Mouse (Mus musculus) spleen, adult 12 weeks (tissue): ENCODE measurements around the gene Trim25.
"Not testable (repeated sequence)": the region's sequence is repeated elsewhere in the genome, so short reads cannot be mapped to it uniquely, and the experiment has no call there.

ENCODE experiments used
- DNase-seq: peaks from one replicate; pipeline ENCODE4 v3.0.0; 2022; ENCODE audit warnings: low spot score

Gene Trim25

GRCm38 (mm10) chr11:89024181-89024881 is 25.2 kb downstream of the Trim25 start:
- peak; percentile 36 for DNase-seq

- DNase-seq, result no peak
These were observed 26.4 kb downstream of the Trim25 start for GRCm38 (mm10) chr11:89025603-89026002.

- DNase-seq, result no peak
These were observed 26.9 kb downstream of the Trim25 start for GRCm38 (mm10) chr11:89026117-89026516.

GRCm38 (mm10) chr11:89027955-89028361 is 28.8 kb downstream of the Trim25 start:
- DNase-seq, result peak; percentile 30

- DNase-seq, result peak; percentile 44
These were observed 29.8 kb downstream of the Trim25 start for GRCm38 (mm10) chr11:89028871-89029405.

- DNase-seq, result no peak
These were observed 31.4 kb downstream of the Trim25 start for GRCm38 (mm10) chr11:89030552-89030951.

- DNase-seq, result no peak
These were observed 32.0 kb downstream of the Trim25 start for GRCm38 (mm10) chr11:89031189-89031588.

GRCm38 (mm10) chr11:89034592-89034991 is 35.4 kb downstream of the Trim25 start:
- no peak for DNase-seq

- no peak for DNase-seq
These were observed 36.4 kb downstream of the Trim25 start for GRCm38 (mm10) chr11:89035552-89035951.

- DNase-seq, result no peak
These were observed 39.3 kb downstream of the Trim25 start for GRCm38 (mm10) chr11:89038496-89038895.

GRCm38 (mm10) chr11:89039325-89039724 is 40.1 kb downstream of the Trim25 start:
- DNase-seq, result peak; percentile 45

GRCm38 (mm10) chr11:89041073-89041472 is 41.9 kb downstream of the Trim25 start:
- DNase-seq, result not testable (repeated sequence)

GRCm38 (mm10) chr11:89043046-89043445 is 43.9 kb downstream of the Trim25 start:
- no peak for DNase-seq

GRCm38 (mm10) chr11:89045501-89045900 is 46.3 kb downstream of the Trim25 start:
- not testable (repeated sequence) for DNase-seq

- DNase-seq, result no peak
These were observed 46.8 kb downstream of the Trim25 start for GRCm38 (mm10) chr11:89046021-89046420.

GRCm38 (mm10) chr11:89051767-89052166 is 52.6 kb downstream of the Trim25 start:
- no peak for DNase-seq

- no peak for DNase-seq
These were observed 56.9 kb downstream of the Trim25 start for GRCm38 (mm10) chr11:89055931-89056690.

GRCm38 (mm10) chr11:89058515-89059270 is 59.5 kb downstream of the Trim25 start:
- no peak for DNase-seq

- DNase-seq, result peak; percentile 9
These were observed 60.8 kb downstream of the Trim25 start for GRCm38 (mm10) chr11:89059919-89060422.

- DNase-seq, result peak; percentile 82
These were observed 61.4 kb downstream of the Trim25 start for GRCm38 (mm10) chr11:89060423-89061089.

- DNase-seq, result no peak
These were observed 62.2 kb downstream of the Trim25 start for GRCm38 (mm10) chr11:89061362-89061761.

- DNase-seq, result no peak
These were observed 65.1 kb downstream of the Trim25 start for GRCm38 (mm10) chr11:89064312-89064711.
